Mouse (Mus musculus): ENCODE results near the gene Cyp2c39. TPM values are rescaled to one million over a fixed set of nuclear protein-coding genes. Genes with fewer than 3 reads are reported as not detected.

Cyp2c39 gene
- total and polyA plus RNA-seq, 3 experiments = not detected

Other genes starting within 250 kb of the Cyp2c39 start
- not detected in 2 replicates for gene Cyp2c29, start 241.5 kb upstream of the Cyp2c39 start, total RNA-seq (2012; rRNA removed)
- not detected in 2 replicates for gene Cyp2c29, start 241.5 kb upstream of the Cyp2c39 start, total RNA-seq (2014; rRNA removed)
- not detected in 2 replicates for gene Cyp2c29, start 241.5 kb upstream of the Cyp2c39 start, polyA plus RNA-seq (2012; ENCODE audit: insufficient read length, low read depth)
- gene Cyp2c38, start 47.8 kb upstream of the Cyp2c39 start, total RNA-seq (2012; rRNA removed) = not detected in 2 replicates
- gene Cyp2c38, start 47.8 kb upstream of the Cyp2c39 start, total RNA-seq (2014; rRNA removed) = not detected in 2 replicates
- not detected in 2 replicates for gene Cyp2c38, start 47.8 kb upstream of the Cyp2c39 start, polyA plus RNA-seq (2012; ENCODE audit: insufficient read length, low read depth)
- gene Cyp2c67, start 138.2 kb downstream of the Cyp2c39 start, total RNA-seq (2012; rRNA removed) = not detected in 2 replicates
- not detected in 2 replicates for gene Cyp2c67, start 138.2 kb downstream of the Cyp2c39 start, total RNA-seq (2014; rRNA removed)
- not detected in 2 replicates for gene Cyp2c67, start 138.2 kb downstream of the Cyp2c39 start, polyA plus RNA-seq (2012; ENCODE audit: insufficient read length, low read depth)
- gene Cyp2c68, start 230.2 kb downstream of the Cyp2c39 start, total RNA-seq (2012; rRNA removed) = not detected in 2 replicates
- gene Cyp2c68, start 230.2 kb downstream of the Cyp2c39 start, total RNA-seq (2014; rRNA removed) = 0.14 and 0.16 TPM in 2 replicates
- 0.23 TPM in 1 of 2 replicates, not detected in the other for gene Cyp2c68, start 230.2 kb downstream of the Cyp2c39 start, polyA plus RNA-seq (2012; ENCODE audit: insufficient read length, low read depth)

All from CH12.LX (cell line).